In genomic region chr13:86857910-86858309, GRCm38 (mm10) we compare ENCODE assay signal across 16 mouse cellular contexts.
"Had no signal": no experiment of that assay in that cellular context is flagged by ENCODE, and none has a peak within 500 bp of the region (broad histone marks: within the 10 kb centered on the region; RNA-seq: fewer than 3 reads in every experiment).

No protein-coding gene starts in this region.

- H3K4me1 ChIP-seq: neural tube, embryonic 12.5 days; neural tube, embryonic 13.5 days; neural tube, embryonic 15.5 days; stomach, embryonic 15.5 days had no signal

- H3K9ac ChIP-seq: neural tube, embryonic 12.5 days; neural tube, embryonic 13.5 days; neural tube, embryonic 15.5 days; stomach, embryonic 15.5 days had no signal

- H3K4me3 ChIP-seq: neural tube, embryonic 12.5 days; neural tube, embryonic 13.5 days; neural tube, embryonic 15.5 days; stomach, embryonic 15.5 days had no signal

- H3K36me3 ChIP-seq: neural tube, embryonic 12.5 days; neural tube, embryonic 13.5 days; neural tube, embryonic 15.5 days; stomach, embryonic 15.5 days had no signal

- H3K9me3 ChIP-seq: neural tube, embryonic 12.5 days; neural tube, embryonic 13.5 days; neural tube, embryonic 15.5 days; stomach, embryonic 15.5 days had no signal

- H3K4me2 ChIP-seq: neural tube, embryonic 12.5 days; neural tube, embryonic 13.5 days; neural tube, embryonic 15.5 days; stomach, embryonic 15.5 days had no signal

- DNase-seq: retina, postnatal 1 day; right cerebral cortex, adult 18-20 months; right cerebral cortex, postnatal 25 days; right cerebral cortex, postnatal 4 days; spleen, adult 18-20 months; thymus, adult 18-20 months; thymus, adult 2 months; thymus, postnatal 14 days; thymus, postnatal 25 days; thymus, postnatal 36 days; thymus, postnatal 4 days had no signal

- H3K27me3 ChIP-seq: neural tube, embryonic 12.5 days; neural tube, embryonic 13.5 days; neural tube, embryonic 15.5 days; stomach, embryonic 15.5 days had no signal

- H3K27ac ChIP-seq: neural tube, embryonic 12.5 days; neural tube, embryonic 13.5 days; neural tube, embryonic 15.5 days; stomach, embryonic 15.5 days; stomach, postnatal 0 days had no signal
